Mouse (Mus musculus) stomach, postnatal 0 days (tissue): ENCODE data around the gene Nos1.

Source experiments
- CTCF ChIP-seq: IDR thresholded peaks from 2 replicates; pipeline ENCODE4 v1.5.1; 2016; ENCODE audit warnings: antibody characterized with exemption, low read depth, mild to moderate bottlenecking, moderate library complexity
- EP300 ChIP-seq: optimal IDR thresholded peaks from 2 replicates; pipeline ENCODE3; 2016; ENCODE audit warnings: antibody characterized with exemption

GRCm38 (mm10) chr5:117842699-117843098 lies 61.9 kb downstream of the Nos1 start:
- TF ChIP-seq CTCF: no peak
- TF ChIP-seq EP300: no peak
